8 mouse cellular contexts compared by ENCODE assay signal in genomic region chr2:32536634-32537359, GRCm38 (mm10). TPM values are rescaled to one million over a fixed set of nuclear protein-coding genes. Genes with fewer than 3 reads are reported as not detected.
A peak's percentile ranks its signal among the peaks of the same experiment; 100 is the strongest.
DNase-seq lines count a peak whose midpoint lies in the region; ATAC-seq and TF ChIP-seq lines count a peak whose summit lies in the region.

No protein-coding gene starts in this region.

- H3K36me3 ChIP-seq in intestine, embryonic 16.5 days (ENCODE audit: control insufficient read depth, insufficient read depth, low read length): no peaks in the 10 kb centered on the region
- H3K36me3 ChIP-seq in midbrain, embryonic 12.5 days: no peaks in the 10 kb centered on the region
- no peaks in the 10 kb centered on the region for H3K36me3 ChIP-seq in spleen, adult 2 months (ENCODE audit: control insufficient read depth, insufficient read depth, low read length)

- peaks cover 4% of the 10 kb centered on the region; the same call in 1 of the 2 replicates for H3K4me1 ChIP-seq in cortical plate, adult 2 months (ENCODE audit: control insufficient read depth, insufficient read depth, low read length)
- H3K4me1 ChIP-seq in intestine, embryonic 16.5 days (ENCODE audit: control insufficient read depth, insufficient read depth, low read length): peaks cover 56% of the 10 kb centered on the region
- peaks cover 55% of the 10 kb centered on the region for H3K4me1 ChIP-seq in midbrain, embryonic 12.5 days
- H3K4me1 ChIP-seq in spleen, adult 2 months (ENCODE audit: control insufficient read depth, insufficient read depth, insufficient read length): peaks cover 22% of the 10 kb centered on the region

- peak; percentile 23 for DNase-seq in CD4-positive, CD25-positive, alpha-beta regulatory T cell, adult 2 months (ENCODE audit: low read depth, low spot score)
- DNase-seq in left cerebral cortex, postnatal 4 days: peak; percentile 56
- peak in 1 of 2 experiments; percentile 32 for DNase-seq in spleen, adult 2 months (ENCODE audit: low read depth in 1 of 2, low spot score in 2 of 2)

- peak overlapping the region; percentile 92 for H3K9ac ChIP-seq in intestine, embryonic 16.5 days (ENCODE audit: low read depth, low read length)
- peak overlapping the region; percentile 92 for H3K9ac ChIP-seq in midbrain, embryonic 12.5 days (replicated peaks)

- H3K4me2 ChIP-seq in intestine, embryonic 16.5 days (ENCODE audit: low read depth, low read length): peak overlapping the region; percentile 88
- peak overlapping the region; percentile 76 for H3K4me2 ChIP-seq in midbrain, embryonic 12.5 days (replicated peaks)

- no peak for ATAC-seq in CD4-positive, CD25-positive, alpha-beta regulatory T cell, adult 4 months
- ATAC-seq in granulocyte monocyte progenitor cell, adult 5-6 weeks (replicated peaks; ENCODE audit: poor library complexity, severe bottlenecking): peak; percentile 40
- no peak for ATAC-seq in intestine, embryonic 16.5 days
- ATAC-seq in midbrain, embryonic 12.5 days (ENCODE audit: low FRiP score, low read depth): no peak

- no peaks in the 10 kb centered on the region for H3K9me3 ChIP-seq in intestine, embryonic 16.5 days (ENCODE audit: control insufficient read depth, low read length)
- H3K9me3 ChIP-seq in midbrain, embryonic 12.5 days: no peaks in the 10 kb centered on the region

- WGBS in intestine, embryonic 16.5 days: 6% methylated on average over 11 of the region's 11 CpGs
- WGBS in midbrain, embryonic 12.5 days: 5% methylated on average over 11 of the region's 11 CpGs
- 3% methylated on average over 11 of the region's 11 CpGs for WGBS in spleen, adult 2 months

- TF ChIP-seq POLR2A in cortical plate, adult 2 months (IDR thresholded peaks at IDR 0.05; ENCODE audit: extremely low read depth, insufficient read depth, low read length): 0 out of 2 replicates have a peak, but pooled peaks have one; percentile 12
- no peak for TF ChIP-seq POLR2A in spleen, adult 2 months (IDR thresholded peaks at IDR 0.05; ENCODE audit: low read depth, low read length)

- H3K27me3 ChIP-seq in intestine, embryonic 16.5 days (replicated peaks; ENCODE audit: control insufficient read depth, insufficient read depth, low read length): no peaks in the 10 kb centered on the region
- H3K27me3 ChIP-seq in midbrain, embryonic 12.5 days: 0 out of 2 replicates have a peak, but pooled peaks cover 4% of the 10 kb centered on the region
- H3K27me3 ChIP-seq in spleen, adult 2 months (ENCODE audit: control insufficient read depth, insufficient read depth, low read length): no peaks in the 10 kb centered on the region

- intact Hi-C loops in left cerebral cortex, postnatal 4 days (cut with DNase I): no loop called here

- peak overlapping the region; percentile 99; the same call in 1 of the 2 replicates for H3K27ac ChIP-seq in cortical plate, adult 2 months (ENCODE audit: insufficient read depth, low read length)
- H3K27ac ChIP-seq in intestine, embryonic 16.5 days (ENCODE audit: low read length): peak overlapping the region; percentile 99
- H3K27ac ChIP-seq in midbrain, embryonic 12.5 days (replicated peaks): peak overlapping the region; percentile 43
- H3K27ac ChIP-seq in spleen, adult 2 months (ENCODE audit: insufficient read depth, low read length): peak overlapping the region; percentile 99

- no peak for TF ChIP-seq CTCF in cortical plate, adult 2 months (IDR thresholded peaks at IDR 0.05; ENCODE audit: extremely low read depth, insufficient read depth, low read length)
- peak; percentile 48; the same call in 1 of the 2 replicates for TF ChIP-seq CTCF in spleen, adult 2 months (IDR thresholded peaks at IDR 0.05; ENCODE audit: extremely low read depth, insufficient read depth, insufficient read length, insufficient replicate concordance)

- H3K4me3 ChIP-seq in cortical plate, adult 2 months (ENCODE audit: insufficient read depth, low read length): peak overlapping the region; percentile 67
- H3K4me3 ChIP-seq in intestine, embryonic 16.5 days (ENCODE audit: low read length): peak overlapping the region; percentile 80
- peak overlapping the region; percentile 86 for H3K4me3 ChIP-seq in midbrain, embryonic 12.5 days
- peak overlapping the region; percentile 93 for H3K4me3 ChIP-seq in spleen, adult 2 months (ENCODE audit: extremely low read depth, insufficient read depth, insufficient read length)

RNA-seq across cellular contexts. Expression of gene Fam102a, which starts 1.7 kb away (rescaled TPM):
- 10 to 100 TPM; 50.6 to 55.5 TPM for polyA plus RNA-seq in CD4-positive, CD25-positive, alpha-beta regulatory T cell, adult 4 months (2017; shearing (Covaris generic))
- 39.2 and 46.7 TPM in 2 replicates for polyA plus RNA-seq in cortical plate, adult 2 months (2012; rRNA removed)
- 2.4 and 3.8 TPM in 2 replicates for total RNA-seq in granulocyte monocyte progenitor cell, adult 5-6 weeks (2014; fragmentation: Nextera tagmentation)
- total RNA-seq in granulocyte monocyte progenitor cell, adult 5-6 weeks (2017): 1.3 and 1.5 TPM in 2 replicates
- 7.6 and 9.4 TPM in 2 replicates for polyA plus RNA-seq in intestine, embryonic 16.5 days (2015; fragmentation: Nextera tagmentation; extraction: Ambion mirVana)
- total RNA-seq in left cerebral cortex, postnatal 4 days (2021): 10 to 100 TPM; 18.8 to 20.1 TPM
- 9.4 and 10.1 TPM in 2 replicates for polyA plus RNA-seq in midbrain, embryonic 12.5 days (2016; fragmentation: Nextera tagmentation; extraction: Ambion mirVana)
- polyA plus RNA-seq in spleen, adult 2 months (2012; rRNA removed): 37.5 and 40.8 TPM in 2 replicates

RNA-seq across cellular contexts. Expression of gene Dpm2, which starts 33.9 kb away (rescaled TPM):
- 100 to 1,000 TPM; 131 to 166 TPM for polyA plus RNA-seq in CD4-positive, CD25-positive, alpha-beta regulatory T cell, adult 4 months (2017; shearing (Covaris generic))
- polyA plus RNA-seq in cortical plate, adult 2 months (2012; rRNA removed): 153 and 155 TPM in 2 replicates
- 93.4 and 126 TPM in 2 replicates for total RNA-seq in granulocyte monocyte progenitor cell, adult 5-6 weeks (2014; fragmentation: Nextera tagmentation)
- 32.8 and 33.4 TPM in 2 replicates for total RNA-seq in granulocyte monocyte progenitor cell, adult 5-6 weeks (2017)
- polyA plus RNA-seq in intestine, embryonic 16.5 days (2015; fragmentation: Nextera tagmentation; extraction: Ambion mirVana): 123 and 128 TPM in 2 replicates
- total RNA-seq in left cerebral cortex, postnatal 4 days (2021): 10 to 100 TPM; 74.3 to 76.8 TPM
- polyA plus RNA-seq in midbrain, embryonic 12.5 days (2016; fragmentation: Nextera tagmentation; extraction: Ambion mirVana): 109 and 121 TPM in 2 replicates
- 85.8 and 96.9 TPM in 2 replicates for polyA plus RNA-seq in spleen, adult 2 months (2012; rRNA removed)

RNA-seq across cellular contexts. Expression of gene Pip5kl1, which starts 37.8 kb away (rescaled TPM):
- not detected for polyA plus RNA-seq in CD4-positive, CD25-positive, alpha-beta regulatory T cell, adult 4 months (2017; shearing (Covaris generic))
- 31.3 and 37.6 TPM in 2 replicates for polyA plus RNA-seq in cortical plate, adult 2 months (2012; rRNA removed)
- total RNA-seq in granulocyte monocyte progenitor cell, adult 5-6 weeks (2014; fragmentation: Nextera tagmentation): 1.8 TPM in 1 of 2 replicates, not detected in the other
- total RNA-seq in granulocyte monocyte progenitor cell, adult 5-6 weeks (2017): not detected in 2 replicates
- polyA plus RNA-seq in intestine, embryonic 16.5 days (2015; fragmentation: Nextera tagmentation; extraction: Ambion mirVana): 0.33 and 0.34 TPM in 2 replicates
- 10 to 100 TPM in 1 of 2 experiments, 1 to 10 TPM in 1; 9.4 to 11.5 TPM for total RNA-seq in left cerebral cortex, postnatal 4 days (2021)
- 2.7 and 3.1 TPM in 2 replicates for polyA plus RNA-seq in midbrain, embryonic 12.5 days (2016; fragmentation: Nextera tagmentation; extraction: Ambion mirVana)
- 0.06 and 0.40 TPM in 2 replicates for polyA plus RNA-seq in spleen, adult 2 months (2012; rRNA removed)

RNA-seq across cellular contexts. Expression of gene 9430097D07Rik, which starts 38.7 kb away (rescaled TPM):
- polyA plus RNA-seq in CD4-positive, CD25-positive, alpha-beta regulatory T cell, adult 4 months (2017; shearing (Covaris generic)): not detected
- polyA plus RNA-seq in cortical plate, adult 2 months (2012; rRNA removed): 1.0 TPM in 2 replicates
- not detected in 2 replicates for total RNA-seq in granulocyte monocyte progenitor cell, adult 5-6 weeks (2014; fragmentation: Nextera tagmentation)
- not detected in 2 replicates for total RNA-seq in granulocyte monocyte progenitor cell, adult 5-6 weeks (2017)
- not detected in 2 replicates for polyA plus RNA-seq in intestine, embryonic 16.5 days (2015; fragmentation: Nextera tagmentation; extraction: Ambion mirVana)
- under 1 TPM; 0.62 to 0.84 TPM for total RNA-seq in left cerebral cortex, postnatal 4 days (2021)
- 0.16 and 0.56 TPM in 2 replicates for polyA plus RNA-seq in midbrain, embryonic 12.5 days (2016; fragmentation: Nextera tagmentation; extraction: Ambion mirVana)
- polyA plus RNA-seq in spleen, adult 2 months (2012; rRNA removed): not detected in 2 replicates

RNA-seq across cellular contexts. Expression of gene St6galnac4, which starts 50.1 kb away (rescaled TPM):
- polyA plus RNA-seq in CD4-positive, CD25-positive, alpha-beta regulatory T cell, adult 4 months (2017; shearing (Covaris generic)): 10 to 100 TPM; 25.2 to 38.6 TPM
- 34.8 and 36.6 TPM in 2 replicates for polyA plus RNA-seq in cortical plate, adult 2 months (2012; rRNA removed)
- total RNA-seq in granulocyte monocyte progenitor cell, adult 5-6 weeks (2014; fragmentation: Nextera tagmentation): 37.5 and 51.7 TPM in 2 replicates
- total RNA-seq in granulocyte monocyte progenitor cell, adult 5-6 weeks (2017): 26.0 and 31.9 TPM in 2 replicates
- 14.7 and 16.5 TPM in 2 replicates for polyA plus RNA-seq in intestine, embryonic 16.5 days (2015; fragmentation: Nextera tagmentation; extraction: Ambion mirVana)
- total RNA-seq in left cerebral cortex, postnatal 4 days (2021): 10 to 100 TPM; 35.7 to 38.4 TPM
- 16.1 and 17.9 TPM in 2 replicates for polyA plus RNA-seq in midbrain, embryonic 12.5 days (2016; fragmentation: Nextera tagmentation; extraction: Ambion mirVana)
- 34.2 and 40.4 TPM in 2 replicates for polyA plus RNA-seq in spleen, adult 2 months (2012; rRNA removed)

Comparison
In these comparisons a context has a peak if more than half of its experiments do, and no peak if none do; other contexts are left out.
1. H3K27ac ChIP-seq: peak in every context shown above with its lines; median percentile 99 in cortical plate, adult 2 months; 99 in intestine, embryonic 16.5 days; 99 in spleen, adult 2 months; 43 in midbrain, embryonic 12.5 days.